Mouse (Mus musculus) myocyte (in vitro differentiated cells): ENCODE measurements around the gene Gm27027. TPM values are rescaled to one million over a fixed set of nuclear protein-coding genes. Genes with fewer than 3 reads are reported as not detected.
A peak's percentile ranks its signal among the peaks of the same experiment; 100 is the strongest.

Experiments
- H3K27me3 ChIP-seq: one replicate; pipeline ENCODE4 v1.6.1; 2011; ENCODE audit not compliant: control insufficient read depth, insufficient read depth, insufficient read length
- H3K36me3 ChIP-seq: one replicate; pipeline ENCODE4 v1.6.1; 2011; ENCODE audit not compliant: control insufficient read depth, insufficient read depth
- H3K4me2 ChIP-seq: one replicate; pipeline ENCODE4 v1.6.1; 2011; ENCODE audit warnings: low read depth, control low read depth
- H3K4me3 ChIP-seq: one replicate; pipeline ENCODE4 v1.5.1; 2011; ENCODE audit warnings: mild to moderate bottlenecking, control low read depth, moderate library complexity
- H3K79me2 ChIP-seq: one replicate; pipeline ENCODE4 v1.6.1; 2011; ENCODE audit not compliant: control insufficient read depth, insufficient read depth
- H3ac ChIP-seq: one replicate; pipeline ENCODE4 v1.6.1; 2011; ENCODE audit not compliant: control insufficient read depth, insufficient read length
- CEBPB ChIP-seq: IDR thresholded peaks from 2 replicates; pipeline ENCODE4 v1.6.1; 2011; ENCODE audit warnings: mild to moderate bottlenecking, moderate library complexity; ENCODE audit not compliant: poor library complexity, insufficient read depth, severe bottlenecking
- E2F4 ChIP-seq: IDR thresholded peaks from one replicate; pipeline ENCODE4 v1.6.1; 2011; ENCODE audit warnings: mild to moderate bottlenecking, control low read depth, moderate library complexity; ENCODE audit not compliant: insufficient read depth
- MAX ChIP-seq: IDR thresholded peaks from one replicate; pipeline ENCODE4 v1.6.1; 2011; ENCODE audit warnings: low read depth, mild to moderate bottlenecking, control low read depth
- MYOD1 ChIP-seq, 3 experiments: IDR thresholded peaks; one replicate each; pipeline ENCODE4 v1.6.1; 2011; ENCODE audit warnings: control low read depth in 2 of 3, low read depth in 2 of 3, mild to moderate bottlenecking in 2 of 3, moderate library complexity in 1 of 3; ENCODE audit not compliant: insufficient read length in 2 of 3, control insufficient read depth in 1 of 3
- MYOG ChIP-seq, 3 experiments: IDR thresholded peaks; one replicate each; pipeline ENCODE4 v1.6.1; 2011; ENCODE audit warnings: control low read depth in 2 of 3, low read depth in 2 of 3, mild to moderate bottlenecking in 2 of 3; ENCODE audit not compliant: insufficient read length in 2 of 3, control insufficient read depth in 1 of 3, insufficient read depth in 1 of 3
- POLR2A ChIP-seq: IDR thresholded peaks from one replicate; pipeline ENCODE4 v1.6.1; 2011; ENCODE audit warnings: low read depth, mild to moderate bottlenecking, control low read depth, moderate library complexity; ENCODE audit not compliant: insufficient read length
- POLR2AphosphoS2 ChIP-seq: IDR thresholded peaks from one replicate; pipeline ENCODE4 v1.6.1; 2011; ENCODE audit warnings: low read depth, control low read depth; ENCODE audit not compliant: insufficient read length
- REST ChIP-seq: IDR thresholded peaks from one replicate; pipeline ENCODE4 v1.6.1; 2011; ENCODE audit warnings: mild to moderate bottlenecking, control low read depth, moderate library complexity; ENCODE audit not compliant: insufficient read depth, insufficient read length
- SRF ChIP-seq: IDR thresholded peaks from one replicate; pipeline ENCODE4 v1.6.1; 2011; ENCODE audit warnings: low read depth; ENCODE audit not compliant: control insufficient read depth, insufficient read length
- TCF12 ChIP-seq: IDR thresholded peaks from one replicate; pipeline ENCODE4 v1.6.1; 2011; ENCODE audit warnings: mild to moderate bottlenecking, control low read depth; ENCODE audit not compliant: poor library complexity, insufficient read depth, severe bottlenecking
- TCF3 ChIP-seq: IDR thresholded peaks from one replicate; pipeline ENCODE4 v1.6.1; 2011; ENCODE audit warnings: low read depth, control low read depth; ENCODE audit not compliant: insufficient read length
- USF1 ChIP-seq: IDR thresholded peaks from one replicate; pipeline ENCODE4 v1.6.1; 2011; ENCODE audit warnings: low read depth, mild to moderate bottlenecking, control low read depth, moderate library complexity
- polyA plus RNA-seq: library from polyadenylated mRNA; unstranded; fragments of >200 nt; fragmentation: generic; extraction: Trizol; gene quantifications from one replicate; pipeline ENCODE4 v1.2.1, GENCODE M21; 2012; ENCODE audit warnings: missing spikeins

Gm27027 gene
- polyA plus RNA-seq, 1 experiment = not detected

GRCm38 (mm10) chr2:93941670-93942069 is 54.5 kb downstream of the Gm27027 start:
- Histone ChIP-seq H3K27me3 (peaks cover 10% of the 10 kb centered on the region), H3K79me2 (no peaks in the 10 kb centered on the region), H3ac (no peak overlapping the region), H3K4me3 (no peak overlapping the region), H3K4me2 (no peak overlapping the region), H3K36me3 (no peaks in the 10 kb centered on the region)
- TF ChIP-seq MYOG (IDR thresholded peaks at IDR 0.05; ENCODE audit: control insufficient read depth in 1 of 3, insufficient read depth in 1 of 3, insufficient read length in 2 of 3, low read depth in 2 of 3) = no peak

- H3K4me3 ChIP-seq = no peak overlapping the region
- TF ChIP-seq MYOG (IDR thresholded peaks at IDR 0.05; ENCODE audit: control insufficient read depth in 1 of 3, insufficient read depth in 1 of 3, insufficient read length in 2 of 3, low read depth in 2 of 3) (no peak), SRF (no peak), MAX (no peak)
- no peak overlapping the region for H3ac ChIP-seq
- H3K36me3 ChIP-seq = no peaks in the 10 kb centered on the region
- H3K27me3 ChIP-seq = peaks cover 14% of the 10 kb centered on the region
- no peak overlapping the region for H3K4me2 ChIP-seq
- no peaks in the 10 kb centered on the region for H3K79me2 ChIP-seq
These were observed 57.6 kb downstream of the Gm27027 start for GRCm38 (mm10) chr2:93938534-93938933.

DNA sequence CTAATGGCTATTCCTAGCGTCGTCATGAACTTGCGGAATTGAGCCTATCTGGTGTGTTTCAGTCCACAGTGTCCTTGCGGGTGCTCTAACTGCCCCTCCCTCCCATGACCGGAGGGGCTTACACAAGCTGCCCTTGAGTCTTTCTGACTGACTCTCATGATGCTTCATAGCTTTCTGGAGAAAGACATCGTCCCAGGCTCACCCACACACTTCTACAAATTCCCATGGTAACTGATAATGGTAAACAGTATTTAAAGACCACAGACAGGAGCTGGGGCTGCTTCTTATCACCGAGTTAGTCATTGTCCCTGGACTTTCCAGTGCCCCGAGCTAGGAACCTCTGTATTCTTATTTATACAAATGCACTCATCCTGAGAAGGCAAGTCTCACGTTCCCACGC is 67.3 kb downstream of the Gm27027 start:
- H3K27me3 ChIP-seq = peaks cover 18% of the 10 kb centered on the region
- TF ChIP-seq USF1 (no peak), MYOG (IDR thresholded peaks at IDR 0.05; ENCODE audit: control insufficient read depth in 1 of 3, insufficient read depth in 1 of 3, insufficient read length in 2 of 3, low read depth in 2 of 3) (no peak), MYOD1 (IDR thresholded peaks at IDR 0.05; ENCODE audit: control insufficient read depth in 1 of 3, insufficient read length in 2 of 3, low read depth in 2 of 3) (no peak), POLR2A (no peak), MAX (no peak), POLR2AphosphoS2 (no peak), TCF12 (no peak), CEBPB (no peak), REST (no peak), TCF3 (no peak), SRF (no peak), E2F4 (no peak)
- H3K36me3 ChIP-seq = no peaks in the 10 kb centered on the region
- no peak overlapping the region for H3K4me2 ChIP-seq
- H3ac ChIP-seq = no peak overlapping the region
- no peak overlapping the region for H3K4me3 ChIP-seq
- H3K79me2 ChIP-seq = no peaks in the 10 kb centered on the region

DNA sequence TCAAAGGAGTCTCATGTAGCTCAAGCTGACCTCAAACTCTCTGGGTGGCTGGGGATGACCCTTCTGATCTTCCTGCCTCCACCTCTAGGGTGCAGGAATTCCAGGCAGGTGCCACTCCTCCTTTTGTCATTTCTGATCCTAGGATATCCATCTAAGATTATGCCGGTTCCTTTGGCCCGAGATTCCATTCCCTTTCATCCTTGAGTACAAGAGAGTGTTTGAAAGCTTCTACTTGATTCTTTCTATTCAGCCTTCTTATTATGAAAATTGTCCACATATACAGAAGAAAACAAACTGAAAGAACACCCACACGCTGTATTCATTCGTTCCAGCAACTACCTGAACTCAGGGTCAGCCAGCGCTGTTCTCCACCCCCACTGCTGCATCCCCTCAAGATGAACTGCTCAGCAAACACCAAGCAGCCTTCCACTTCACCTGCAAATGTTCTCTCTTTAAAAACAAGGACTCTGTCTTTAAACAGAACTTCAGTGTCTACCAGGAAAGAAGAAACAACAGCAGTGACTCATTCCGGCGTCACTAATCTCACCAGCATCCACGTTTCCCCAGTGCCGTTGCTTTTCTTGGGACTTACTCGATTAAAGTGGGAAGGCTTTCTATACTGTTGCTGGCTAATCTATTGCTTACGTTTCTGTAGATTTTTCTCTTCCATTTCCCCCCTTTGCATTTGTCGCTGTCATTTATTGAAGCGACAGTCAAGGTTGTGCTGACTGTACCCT is 68.3 kb downstream of the Gm27027 start:
- Histone ChIP-seq H3K27me3 (peaks cover 9% of the 10 kb centered on the region), H3K4me2 (peak overlapping the region; percentile 60), H3K4me3 (no peak overlapping the region), H3K79me2 (no peaks in the 10 kb centered on the region), H3K36me3 (no peaks in the 10 kb centered on the region), H3ac (no peak overlapping the region)
- TF ChIP-seq TCF3 (no peak), POLR2A (no peak), MAX (no peak), MYOG (IDR thresholded peaks at IDR 0.05; ENCODE audit: control insufficient read depth in 1 of 3, insufficient read depth in 1 of 3, insufficient read length in 2 of 3, low read depth in 2 of 3) (no peak), CEBPB (no peak)

GRCm38 (mm10) chr2:93926141-93926540 is 70.0 kb downstream of the Gm27027 start:
- Histone ChIP-seq H3K4me2 (no peak overlapping the region), H3K27me3 (no peaks in the 10 kb centered on the region), H3K4me3 (no peak overlapping the region), H3K79me2 (no peaks in the 10 kb centered on the region), H3ac (no peak overlapping the region), H3K36me3 (no peaks in the 10 kb centered on the region)
- TF ChIP-seq TCF12 (no peak), MYOG (IDR thresholded peaks at IDR 0.05; ENCODE audit: control insufficient read depth in 1 of 3, insufficient read depth in 1 of 3, insufficient read length in 2 of 3, low read depth in 2 of 3) (no peak), USF1 (no peak), SRF (no peak), TCF3 (no peak), POLR2AphosphoS2 (no peak)

GRCm38 (mm10) chr2:93919093-93919492 is 77.1 kb downstream of the Gm27027 start:
- no peak for TF ChIP-seq CEBPB
- no peak for TF ChIP-seq MYOG (IDR thresholded peaks at IDR 0.05; ENCODE audit: control insufficient read depth in 1 of 3, insufficient read depth in 1 of 3, insufficient read length in 2 of 3, low read depth in 2 of 3)
- no peak for TF ChIP-seq E2F4
- TF ChIP-seq REST = no peak
- no peak for TF ChIP-seq TCF12
- no peak for TF ChIP-seq MYOD1 (IDR thresholded peaks at IDR 0.05; ENCODE audit: control insufficient read depth in 1 of 3, insufficient read length in 2 of 3, low read depth in 2 of 3)
- TF ChIP-seq TCF3 = no peak
- no peak for TF ChIP-seq POLR2A
- no peak for TF ChIP-seq USF1
- no peak for TF ChIP-seq POLR2AphosphoS2
- no peak for TF ChIP-seq SRF
- no peak for TF ChIP-seq MAX
- Histone ChIP-seq H3K4me3 (no peak overlapping the region), H3K36me3 (no peaks in the 10 kb centered on the region)

More at GRCm38 (mm10) chr2:93919093-93919492, 77.1 kb downstream of the Gm27027 start:
- Histone ChIP-seq H3ac (no peak overlapping the region), H3K79me2 (no peaks in the 10 kb centered on the region), H3K4me2 (no peak overlapping the region), H3K27me3 (peaks cover 10% of the 10 kb centered on the region)
